Mouse (Mus musculus) bone marrow macrophage, adult 2 months (primary cell): ENCODE results near the gene Mcu. TPM values are rescaled to one million over a fixed set of nuclear protein-coding genes. Genes with fewer than 3 reads are reported as not detected.

Experiments
- H3K27ac ChIP-seq: 2 replicates; pipeline ENCODE4 v1.5.1; 2012; ENCODE audit warnings: low read depth, low read length; ENCODE audit not compliant: insufficient read depth
- H3K4me1 ChIP-seq: 2 replicates; pipeline ENCODE4 v1.6.1; 2012; ENCODE audit warnings: low read length; ENCODE audit not compliant: control insufficient read depth, insufficient read depth
- H3K4me3 ChIP-seq: 2 replicates; pipeline ENCODE4 v1.5.1; 2012; ENCODE audit warnings: mild to moderate bottlenecking, low read length, moderate library complexity; ENCODE audit not compliant: insufficient read depth
- CTCF ChIP-seq: IDR thresholded peaks from 2 replicates; pipeline ENCODE4 v1.5.1; 2012; ENCODE audit warnings: low read depth, mild to moderate bottlenecking, low read length, moderate library complexity
- POLR2A ChIP-seq: IDR thresholded peaks from 2 replicates; pipeline ENCODE4 v1.6.1; 2012; ENCODE audit warnings: mild to moderate bottlenecking, low read depth, low read length, borderline replicate concordance
- polyA plus RNA-seq: library from polyadenylated mRNA; stranded (reverse); fragments of >200 nt; gene quantifications from 2 replicates; pipeline ENCODE4 v1.2.4, GENCODE M21; 2012; ENCODE audit not compliant: missing spikeins, insufficient read depth, insufficient read length

Gene Mcu
- polyA plus RNA-seq, 1 experiment, result 14.4 TPM

- Histone ChIP-seq H3K4me1 (no peaks in the 10 kb centered on the region), H3K4me3 (no peak overlapping the region), H3K27ac (no peak overlapping the region)
- TF ChIP-seq CTCF (no peak), POLR2A (no peak)
Observed at GRCm38 (mm10) chr10:59541466-59541865, 75.0 kb downstream of the Mcu start.

DNA sequence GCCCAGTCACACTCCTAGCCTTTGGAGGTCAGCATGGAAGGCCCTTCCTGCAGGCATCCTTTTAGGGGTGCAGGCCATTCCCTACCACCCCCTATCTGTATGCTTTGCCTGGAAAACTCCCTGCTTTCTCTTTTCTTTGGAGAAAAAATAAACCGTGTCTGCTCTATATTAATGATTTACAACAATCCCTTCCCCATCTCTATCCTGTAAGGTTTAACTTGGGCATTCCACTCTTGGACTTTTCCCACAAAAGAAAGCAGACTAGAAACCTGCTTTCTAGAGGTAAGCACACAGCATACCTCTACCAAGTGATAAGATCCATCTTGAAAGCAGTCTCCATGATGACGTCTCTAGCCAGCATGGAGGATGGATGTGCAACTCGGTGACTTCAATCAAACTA lies 75.9 kb downstream of the Mcu start:
- H3K27ac ChIP-seq, result no peak overlapping the region
- TF ChIP-seq POLR2A (no peak), CTCF (no peak)
- no peak overlapping the region for H3K4me3 ChIP-seq
- no peaks in the 10 kb centered on the region for H3K4me1 ChIP-seq

GRCm38 (mm10) chr10:59540081-59540480 lies 76.4 kb downstream of the Mcu start:
- Histone ChIP-seq H3K4me3 (no peak overlapping the region), H3K4me1 (no peaks in the 10 kb centered on the region)
- TF ChIP-seq CTCF, result no peak
- no peak for TF ChIP-seq POLR2A

GRCm38 (mm10) chr10:59539533-59539875 lies 77.0 kb downstream of the Mcu start:
- Histone ChIP-seq H3K4me3 (no peak overlapping the region), H3K27ac (no peak overlapping the region), H3K4me1 (no peaks in the 10 kb centered on the region)
- TF ChIP-seq CTCF (no peak), POLR2A (no peak)

More at GRCm38 (mm10) chr10:59540081-59540480, 76.4 kb downstream of the Mcu start:
- H3K27ac ChIP-seq, result no peak overlapping the region

DNA sequence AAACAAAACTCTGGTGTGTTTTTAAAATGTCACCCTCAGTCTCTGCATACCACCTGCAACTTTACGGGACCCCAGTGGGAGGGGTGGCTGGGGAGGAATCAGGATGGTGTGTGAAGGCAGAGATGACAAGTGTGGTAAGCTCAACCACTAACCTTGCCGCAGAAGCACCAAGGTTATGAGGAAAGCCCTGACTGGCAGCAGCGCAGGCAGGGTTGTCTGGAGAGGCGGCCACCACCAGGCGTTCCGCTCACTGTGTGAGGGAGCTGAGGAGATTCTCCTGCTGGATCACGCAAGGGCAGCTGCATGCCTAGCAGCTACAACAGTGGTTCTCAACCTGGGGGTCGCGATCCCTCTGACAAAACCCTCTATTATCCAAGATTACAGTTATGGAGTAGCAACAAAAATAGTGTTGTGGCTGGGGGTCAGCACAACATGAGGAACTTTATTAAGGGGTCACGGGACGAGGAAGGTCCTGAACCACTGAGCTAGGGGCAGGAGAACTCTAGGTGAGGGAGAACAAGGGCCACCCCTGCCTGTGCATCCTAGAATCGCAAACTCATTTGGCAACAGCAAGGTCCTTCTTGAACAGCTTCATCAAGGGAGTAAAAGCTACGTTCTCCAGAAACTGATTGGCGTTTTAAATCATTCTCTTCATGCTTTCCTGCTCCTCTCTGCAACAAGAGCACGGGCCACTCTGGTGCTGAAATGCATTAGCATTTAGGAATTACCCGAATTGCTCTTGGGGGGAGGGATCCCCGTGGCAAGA lies 77.5 kb downstream of the Mcu start:
- H3K27ac ChIP-seq, result no peak overlapping the region
- no peak for TF ChIP-seq POLR2A
- no peak for TF ChIP-seq CTCF
- H3K4me1 ChIP-seq, result no peaks in the 10 kb centered on the region
- no peak overlapping the region for H3K4me3 ChIP-seq

GRCm38 (mm10) chr10:59538063-59538462 lies 78.4 kb downstream of the Mcu start:
- TF ChIP-seq POLR2A, result no peak
- TF ChIP-seq CTCF, result no peak
- no peak overlapping the region for H3K27ac ChIP-seq
- H3K4me3 ChIP-seq, result no peak overlapping the region
- no peaks in the 10 kb centered on the region for H3K4me1 ChIP-seq

- H3K4me3 ChIP-seq, result no peak overlapping the region
- no peaks in the 10 kb centered on the region for H3K4me1 ChIP-seq
- TF ChIP-seq CTCF, result no peak
- no peak for TF ChIP-seq POLR2A
- H3K27ac ChIP-seq, result no peak overlapping the region
Observed at GRCm38 (mm10) chr10:59537579-59537978, 78.9 kb downstream of the Mcu start.

GRCm38 (mm10) chr10:59532256-59532655 lies 84.2 kb downstream of the Mcu start:
- Histone ChIP-seq H3K4me1 (no peaks in the 10 kb centered on the region), H3K27ac (no peak overlapping the region), H3K4me3 (no peak overlapping the region)
- TF ChIP-seq POLR2A, result no peak
- TF ChIP-seq CTCF, result no peak

DNA sequence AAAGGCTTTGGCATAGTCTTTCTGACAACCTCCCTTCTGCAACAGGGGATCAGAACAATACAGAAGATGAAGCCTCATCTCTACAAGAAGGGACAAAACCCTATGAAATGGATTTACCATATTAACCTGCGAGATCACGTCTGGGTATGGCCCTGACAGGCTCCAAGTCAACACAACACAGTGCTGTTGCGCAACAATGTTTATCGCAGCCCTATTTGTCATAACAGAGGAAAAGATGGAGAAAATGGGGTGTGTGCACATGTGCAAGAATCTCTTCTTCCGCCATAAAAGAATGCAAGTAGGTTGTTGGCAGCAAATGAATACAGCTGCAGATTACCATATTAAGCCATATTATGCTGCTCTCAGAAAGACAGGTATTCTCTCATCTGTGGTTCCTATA lies 88.7 kb downstream of the Mcu start:
- Histone ChIP-seq H3K27ac (no peak overlapping the region), H3K4me1 (no peaks in the 10 kb centered on the region), H3K4me3 (no peak overlapping the region)
- TF ChIP-seq POLR2A (no peak), CTCF (no peak)

GRCm38 (mm10) chr10:59527311-59527710 lies 89.2 kb downstream of the Mcu start:
- Histone ChIP-seq H3K27ac (no peak overlapping the region), H3K4me1 (no peaks in the 10 kb centered on the region), H3K4me3 (no peak overlapping the region)
- no peak for TF ChIP-seq POLR2A
- no peak for TF ChIP-seq CTCF

DNA sequence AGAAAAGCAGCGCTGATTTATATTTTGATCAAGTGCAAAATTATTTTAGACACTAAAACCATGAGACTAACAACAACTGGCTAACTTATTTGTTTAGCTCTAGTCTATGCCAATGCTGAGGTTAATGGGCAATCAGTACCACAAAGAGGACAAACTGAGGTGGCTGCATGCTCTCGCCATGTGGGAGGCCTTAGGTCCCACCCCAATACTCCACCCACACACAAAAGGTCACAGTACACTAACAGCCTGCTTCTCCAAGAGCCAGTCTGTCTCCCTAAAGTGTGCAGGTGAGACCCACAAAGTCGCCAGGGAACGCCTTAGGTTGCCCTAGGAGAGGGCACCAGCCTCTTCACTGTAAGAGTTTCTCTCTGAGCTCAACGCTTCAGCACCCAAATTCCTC lies 91.8 kb downstream of the Mcu start:
- no peak overlapping the region for H3K27ac ChIP-seq
- H3K4me3 ChIP-seq, result no peak overlapping the region
- no peaks in the 10 kb centered on the region for H3K4me1 ChIP-seq
- TF ChIP-seq CTCF, result no peak
- no peak for TF ChIP-seq POLR2A
